Mouse (Mus musculus) frontal cortex, postnatal 10 days (tissue): Measurements from ENCODE around the gene Prickle2.

Source experiments
- DNase-seq, 2 experiments: peaks; one replicate each; pipeline ENCODE4 v3.0.0; 2022; ENCODE audit warnings: low spot score in 2 of 2, mixed read lengths in 1 of 2

Gene Prickle2

GRCm38 (mm10) chr6:92383196-92383782 is 322.7 kb downstream of the Prickle2 start:
- DNase-seq = peak in 1 of 2 experiments; percentile 39

GRCm38 (mm10) chr6:92381085-92381484 is 324.9 kb downstream of the Prickle2 start:
- DNase-seq = no peak

GRCm38 (mm10) chr6:92374826-92375225 is 331.1 kb downstream of the Prickle2 start:
- no peak for DNase-seq

GRCm38 (mm10) chr6:92370896-92371295 is 335.1 kb downstream of the Prickle2 start:
- DNase-seq = no peak

GRCm38 (mm10) chr6:92347278-92348028 is 358.5 kb downstream of the Prickle2 start:
- no peak for DNase-seq

GRCm38 (mm10) chr6:92346729-92347128 is 359.2 kb downstream of the Prickle2 start:
- DNase-seq = no peak

GRCm38 (mm10) chr6:92345151-92345550 is 360.8 kb downstream of the Prickle2 start:
- no peak for DNase-seq

- no peak for DNase-seq
Measured at GRCm38 (mm10) chr6:92344588-92344987, 361.4 kb downstream of the Prickle2 start.
